Mouse (Mus musculus) ovary, adult 18-20 months (tissue): Measurements from ENCODE around the gene Nox4.

ENCODE experiments used
- DNase-seq: peaks from one replicate; pipeline ENCODE4 v3.0.0; 2022; ENCODE audit warnings: low spot score, mixed read lengths

Nox4 gene

DNA sequence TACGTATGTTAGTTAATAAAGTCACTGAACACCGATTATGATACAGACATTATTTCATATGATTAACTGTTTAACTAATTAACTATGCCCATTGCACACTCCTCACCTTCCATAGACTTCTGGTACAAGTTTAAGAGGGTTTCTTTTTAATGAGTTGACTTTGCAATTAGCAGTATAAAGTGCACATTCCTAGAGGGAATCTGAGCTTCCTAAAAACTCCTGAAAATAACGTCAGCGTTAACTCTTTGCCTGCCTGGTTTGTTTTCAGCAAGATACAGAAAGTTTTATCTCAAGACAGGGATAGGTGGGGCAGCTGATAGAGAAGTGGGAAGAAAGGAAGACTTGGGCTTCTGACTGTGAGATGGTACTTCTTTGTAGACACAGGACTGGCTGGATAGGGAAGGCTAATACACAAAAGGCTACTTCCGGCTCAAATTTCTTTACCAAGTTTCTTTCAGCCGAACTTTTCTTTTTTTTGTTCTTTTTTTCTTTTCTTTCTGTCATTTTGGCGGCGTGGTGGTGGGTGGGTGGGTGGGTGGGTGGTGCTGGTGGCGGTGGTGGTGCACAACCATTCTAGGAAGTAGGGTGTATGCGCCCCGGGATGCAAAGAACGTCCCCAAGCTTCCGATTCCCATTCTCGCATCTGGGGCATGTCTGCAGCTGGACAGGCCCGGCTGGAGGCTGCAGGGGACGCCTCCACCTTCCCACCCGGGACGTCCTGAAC, at the start of gene Nox4:
Gene Nox4, plus strand, starts transcription at position 241 of the 724 bp plus-strand sequence.
- no peak for DNase-seq

DNA sequence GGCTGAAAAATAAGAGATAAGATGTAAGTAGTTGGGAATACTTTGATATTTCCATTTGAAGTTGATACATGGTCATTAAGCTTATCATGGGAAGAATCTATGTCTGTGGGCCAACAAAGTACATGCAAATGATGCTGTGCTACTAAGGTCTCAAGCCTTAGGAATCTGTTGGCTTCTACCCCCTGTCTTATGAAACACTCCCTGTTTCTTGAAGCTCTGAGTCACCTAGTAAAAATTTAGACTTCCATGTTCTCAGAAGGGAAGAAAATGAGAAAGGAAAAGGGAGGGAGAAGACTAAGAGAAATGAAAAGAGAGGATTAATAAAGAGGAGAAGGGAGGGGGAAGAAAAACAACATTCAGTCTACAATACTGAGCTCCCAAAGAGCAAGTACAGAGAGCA, 41.1 kb upstream of the Nox4 start:
- DNase-seq = no peak

DNA sequence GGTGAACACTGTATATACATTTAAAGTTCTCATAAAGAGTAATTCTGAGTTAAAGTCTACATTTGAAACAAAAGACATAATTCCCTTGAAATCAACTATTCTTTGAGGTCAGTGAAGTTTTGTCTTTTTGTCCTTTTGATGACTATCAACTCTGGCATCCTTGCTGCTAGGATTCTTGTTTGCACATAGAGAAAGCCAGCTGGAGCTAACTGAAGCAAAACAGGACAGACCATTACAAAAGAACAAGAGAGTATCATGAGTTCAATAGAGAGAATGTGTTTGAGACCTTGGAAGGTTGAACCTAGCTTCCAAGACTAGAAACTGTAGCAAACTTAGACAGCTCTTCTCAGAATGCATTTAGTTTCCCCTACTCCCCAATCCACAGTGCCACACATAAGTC, 24.2 kb upstream of the Nox4 start:
- no peak for DNase-seq

DNA sequence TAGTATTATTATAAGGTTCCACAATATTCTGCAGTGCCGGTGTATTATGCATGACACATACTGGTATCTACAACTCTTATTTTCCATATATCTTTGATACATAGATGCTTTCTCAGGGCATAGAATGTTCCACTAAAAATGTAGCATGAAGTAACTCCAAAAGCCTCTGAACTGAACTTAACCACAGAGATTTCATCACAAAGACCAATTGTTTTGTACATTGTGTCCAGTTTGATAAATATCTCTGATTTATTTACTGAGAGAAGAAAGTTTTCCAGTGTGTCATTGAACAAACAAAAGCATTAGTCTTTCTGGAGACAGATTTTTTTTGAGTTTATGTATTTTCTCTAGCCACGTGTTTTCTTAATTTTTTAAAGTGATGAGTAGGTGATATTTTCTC, 23.1 kb upstream of the Nox4 start:
- DNase-seq = no peak

DNA sequence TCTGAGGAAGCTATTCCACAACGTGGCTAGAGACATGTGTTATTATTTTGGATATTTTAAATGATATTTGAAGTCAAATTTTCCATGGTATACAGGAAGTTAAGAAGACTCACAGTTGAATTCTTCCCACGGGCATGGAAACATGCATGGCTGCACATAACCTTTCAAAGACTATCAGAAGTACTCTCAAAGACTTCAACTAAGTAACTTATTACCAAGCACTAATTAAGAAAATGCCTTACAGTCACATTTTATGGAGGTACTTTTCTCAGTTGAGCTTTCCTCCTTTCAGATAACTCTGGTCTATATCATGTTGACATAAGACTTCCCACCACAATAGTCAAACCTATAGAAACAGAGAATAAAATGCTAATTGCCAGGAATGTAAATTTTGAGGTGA, 20.3 kb upstream of the Nox4 start:
- DNase-seq = no peak

DNA sequence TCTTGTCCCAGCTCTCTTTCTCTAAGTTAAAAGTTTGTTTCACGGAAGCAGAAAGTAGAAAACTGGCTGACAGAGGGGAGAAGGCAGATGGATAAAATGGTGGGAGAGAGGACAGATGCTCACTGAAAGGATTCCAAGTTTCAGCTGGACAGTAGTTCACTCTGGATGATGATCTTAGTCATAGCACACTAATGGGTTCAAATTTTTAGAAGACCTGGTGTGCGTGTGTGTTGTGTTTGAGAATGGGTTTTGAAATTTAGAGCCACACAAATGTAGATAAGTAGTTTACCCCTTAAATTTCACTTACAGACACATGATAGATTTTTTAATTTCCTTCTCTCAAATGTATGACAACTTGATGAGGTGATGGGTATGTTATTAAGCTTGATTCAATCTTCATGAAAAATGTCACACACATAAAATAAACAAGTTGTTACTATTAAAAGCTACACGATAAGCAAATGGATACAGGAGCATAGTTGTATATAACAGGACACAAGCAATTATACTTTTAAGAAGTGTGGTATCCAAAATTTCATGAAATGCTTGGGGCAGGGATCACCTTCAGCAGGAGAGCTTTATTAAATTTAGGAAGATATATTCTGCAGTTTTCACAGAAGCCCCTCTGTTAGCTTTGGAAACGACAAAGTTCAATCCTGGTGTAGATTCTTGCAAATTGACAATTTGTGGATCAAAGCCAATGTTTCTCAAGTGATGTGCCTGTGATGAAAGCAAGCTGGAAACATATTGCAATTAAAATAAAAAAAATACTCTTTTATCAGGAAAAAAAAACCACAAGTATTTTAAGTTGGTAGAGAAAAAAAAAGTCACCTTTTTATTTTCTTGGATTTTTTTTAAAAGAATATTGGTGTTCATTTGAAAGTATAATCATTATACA, 18.6 kb upstream of the Nox4 start:
- no peak for DNase-seq

DNA sequence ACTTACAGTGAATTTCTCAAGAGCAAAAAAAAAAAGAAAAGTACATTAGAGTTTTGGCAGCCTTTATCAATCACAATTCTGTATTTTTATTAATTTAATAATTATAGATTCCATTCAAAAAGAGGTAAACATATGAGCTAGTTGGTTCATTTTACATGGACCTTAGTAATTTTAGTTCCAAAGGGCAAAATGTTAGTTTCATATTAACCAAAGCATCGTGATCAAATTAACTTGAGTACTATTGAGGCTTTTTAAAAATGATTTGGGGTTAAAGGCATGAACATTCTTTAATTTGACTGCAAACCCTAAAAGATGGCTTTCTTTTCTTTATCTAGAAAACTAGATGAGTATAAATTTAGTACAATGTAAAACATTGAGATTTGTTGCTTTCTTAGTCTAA, 16.4 kb upstream of the Nox4 start:
- DNase-seq = no peak

DNA sequence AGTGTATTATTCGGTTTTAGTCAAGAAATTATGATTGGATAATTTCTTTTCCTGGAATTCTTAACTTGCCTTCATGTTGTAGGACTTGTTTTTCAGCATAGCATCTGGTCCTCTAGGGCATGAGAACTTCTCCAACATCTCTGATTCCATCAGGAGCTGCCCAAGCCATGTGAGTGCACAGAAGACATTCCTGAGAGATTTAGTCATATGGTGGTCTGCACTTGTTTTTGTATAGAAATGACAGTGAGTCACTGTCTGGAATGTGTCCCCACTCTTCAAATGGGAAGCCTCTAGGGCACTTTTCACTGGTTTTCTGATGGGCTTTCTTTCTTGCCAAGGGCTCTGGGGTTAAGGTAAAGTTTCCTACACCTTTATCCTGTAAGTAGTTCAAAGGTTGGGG, 4.8 kb upstream of the Nox4 start:
- no peak for DNase-seq

DNA sequence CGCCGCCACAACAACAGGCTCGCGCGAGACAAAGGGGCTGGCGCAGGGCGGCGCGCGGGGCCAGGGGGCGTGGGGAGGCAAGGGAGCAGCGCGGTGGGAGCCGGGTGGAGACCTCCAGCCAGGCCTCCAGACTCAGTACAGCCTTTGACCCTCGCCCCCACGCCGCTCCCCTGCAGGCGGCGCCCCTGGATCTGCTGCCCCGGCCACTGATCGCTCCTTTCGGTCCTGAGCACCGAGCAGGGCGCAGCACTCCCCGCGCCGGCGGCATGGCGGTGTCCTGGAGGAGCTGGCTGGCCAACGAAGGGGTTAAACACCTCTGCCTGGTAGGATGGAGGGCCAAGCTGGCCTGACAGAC, 661 bp downstream of the Nox4 start:
- peak; percentile 2 for DNase-seq

DNA sequence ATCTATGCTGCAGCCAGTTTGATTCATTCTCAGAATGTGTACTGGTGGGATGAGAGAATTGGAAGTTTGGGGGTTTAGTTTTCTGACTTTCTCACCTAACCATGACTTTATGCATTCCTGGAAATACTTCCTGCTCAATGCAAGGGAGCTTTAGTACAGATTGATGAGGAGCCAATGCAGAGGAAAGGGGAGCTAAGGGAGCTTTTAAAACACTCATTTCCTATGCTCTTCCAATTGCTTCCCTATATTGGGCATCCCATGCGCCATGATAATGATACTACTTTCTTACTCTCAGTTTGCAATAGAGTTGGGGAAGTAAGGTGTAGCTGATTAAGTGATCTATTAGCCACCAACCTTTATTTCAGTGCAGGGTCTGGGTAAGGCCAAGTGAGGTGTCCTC, 1.0 kb downstream of the Nox4 start:
- no peak for DNase-seq

DNA sequence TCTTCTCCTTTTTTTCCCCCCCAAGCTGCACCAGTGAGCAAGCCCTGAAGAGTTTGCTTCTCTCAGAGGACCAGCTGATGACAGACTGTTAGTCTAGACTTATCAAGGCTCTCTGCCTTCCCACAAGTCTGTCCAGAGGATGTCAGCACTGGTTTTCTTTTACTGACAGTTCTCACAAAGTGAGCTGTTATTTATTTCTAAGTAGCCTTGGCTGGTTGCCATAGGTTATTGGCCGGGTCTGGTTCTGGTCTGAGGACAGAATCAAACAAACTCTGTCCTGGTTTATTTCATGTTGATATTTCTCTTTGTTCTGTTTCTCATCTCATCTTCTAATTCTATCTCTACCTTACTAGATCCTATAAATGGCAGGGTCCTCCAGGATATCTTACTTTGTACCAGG, 2.0 kb downstream of the Nox4 start:
- no peak for DNase-seq

DNA sequence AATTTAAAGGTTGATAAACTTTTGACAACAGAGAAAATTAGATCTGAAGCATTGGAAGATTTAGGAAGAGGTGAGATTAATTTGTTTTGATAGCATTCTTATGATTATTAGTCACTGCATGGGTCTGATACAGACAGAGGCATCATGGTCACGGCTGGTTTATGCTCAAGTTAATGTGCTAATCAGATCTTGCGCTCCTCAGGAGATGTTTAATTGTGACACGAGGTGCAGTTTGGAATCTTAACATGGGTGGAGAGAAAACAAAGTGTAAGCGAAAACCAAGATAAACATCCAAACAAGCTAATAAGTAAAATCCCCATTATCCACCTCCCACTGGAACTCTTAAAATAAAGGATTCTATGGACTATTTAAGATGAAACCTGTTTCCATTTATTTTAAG, 6.2 kb downstream of the Nox4 start:
- no peak for DNase-seq

DNA sequence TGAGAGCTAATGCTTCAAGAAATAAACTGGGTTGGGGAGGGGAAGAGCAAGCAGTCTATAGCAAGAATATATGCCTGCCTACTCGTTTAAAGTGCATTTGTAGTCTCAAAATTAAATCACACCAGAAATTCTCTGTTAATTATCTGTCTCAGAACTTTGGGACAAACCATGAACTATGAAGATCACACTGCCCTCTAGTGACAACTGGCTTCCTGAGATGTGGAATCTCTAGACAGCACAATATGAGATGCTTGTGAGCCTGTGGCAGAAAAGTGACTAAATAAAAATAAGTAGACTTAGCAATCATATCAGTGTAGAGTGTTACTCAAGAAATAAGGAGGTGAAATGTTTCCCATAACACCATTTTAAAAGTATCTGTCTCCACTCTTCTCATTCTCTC, 31.3 kb downstream of the Nox4 start:
- no peak for DNase-seq

DNA sequence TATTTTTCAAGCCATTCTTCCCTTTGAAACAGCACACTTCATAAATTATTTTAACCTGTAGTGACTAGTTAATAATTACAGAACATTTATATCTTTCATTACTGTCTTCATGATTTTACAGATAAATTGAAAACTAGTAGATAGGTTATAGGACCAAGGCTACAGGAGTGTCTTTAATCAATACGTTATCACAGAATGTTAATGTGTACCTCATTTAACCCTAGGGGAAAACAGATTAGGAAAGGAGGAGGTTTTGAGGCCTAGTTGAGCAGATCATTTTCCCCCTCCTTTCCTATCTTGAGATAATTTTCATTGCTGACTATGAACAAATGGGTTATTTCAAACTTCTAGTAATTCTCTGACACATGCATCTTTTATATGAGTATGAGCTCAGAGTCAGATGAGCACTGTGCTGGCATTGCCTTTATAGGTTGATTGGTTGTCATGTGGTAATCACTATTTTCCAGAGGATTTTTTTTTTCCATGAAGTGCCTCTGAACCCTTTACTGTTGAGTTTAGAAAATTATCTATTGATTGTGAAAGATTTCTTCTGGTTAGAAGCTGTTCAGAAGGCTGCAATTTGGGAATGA, 57.9 kb downstream of the Nox4 start:
- DNase-seq = no peak

DNA sequence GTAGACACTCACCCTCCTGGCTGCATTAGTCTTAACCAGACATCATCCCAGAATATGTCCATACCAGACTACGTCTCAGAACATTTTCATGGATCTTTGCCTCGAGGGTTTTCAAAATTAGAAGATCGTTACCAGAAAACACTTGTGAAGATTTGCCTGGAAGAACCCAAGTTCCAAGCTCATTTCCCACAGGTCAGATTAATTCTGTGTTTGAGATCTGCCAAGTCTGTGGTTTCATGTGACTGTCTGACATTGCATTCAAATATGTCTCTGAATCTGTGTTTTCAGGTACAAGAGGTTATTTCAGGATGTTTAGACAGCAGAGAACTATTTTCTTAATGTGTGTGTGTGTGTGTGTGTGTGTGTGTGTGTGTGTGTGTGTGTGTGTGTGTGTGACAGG, 75.7 kb downstream of the Nox4 start:
- DNase-seq = no peak

DNA sequence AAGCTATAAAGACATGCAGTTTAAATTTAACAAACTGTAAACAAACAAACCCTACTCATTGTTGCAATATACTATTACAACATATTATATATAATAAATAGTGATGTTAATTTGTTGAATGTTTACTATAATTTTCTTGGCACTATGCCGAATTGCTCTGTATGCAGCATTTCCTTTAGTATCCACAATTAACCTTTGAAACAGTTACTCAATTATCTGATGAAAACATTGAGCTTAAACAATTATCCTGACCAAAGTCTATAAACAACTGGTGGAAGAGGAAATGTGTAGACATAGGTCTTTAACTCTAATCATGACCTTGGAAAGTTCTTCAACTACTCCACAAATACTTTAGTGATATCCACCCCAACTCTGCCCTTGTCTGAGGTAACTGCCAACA, 76.2 kb downstream of the Nox4 start:
- no peak for DNase-seq

DNA sequence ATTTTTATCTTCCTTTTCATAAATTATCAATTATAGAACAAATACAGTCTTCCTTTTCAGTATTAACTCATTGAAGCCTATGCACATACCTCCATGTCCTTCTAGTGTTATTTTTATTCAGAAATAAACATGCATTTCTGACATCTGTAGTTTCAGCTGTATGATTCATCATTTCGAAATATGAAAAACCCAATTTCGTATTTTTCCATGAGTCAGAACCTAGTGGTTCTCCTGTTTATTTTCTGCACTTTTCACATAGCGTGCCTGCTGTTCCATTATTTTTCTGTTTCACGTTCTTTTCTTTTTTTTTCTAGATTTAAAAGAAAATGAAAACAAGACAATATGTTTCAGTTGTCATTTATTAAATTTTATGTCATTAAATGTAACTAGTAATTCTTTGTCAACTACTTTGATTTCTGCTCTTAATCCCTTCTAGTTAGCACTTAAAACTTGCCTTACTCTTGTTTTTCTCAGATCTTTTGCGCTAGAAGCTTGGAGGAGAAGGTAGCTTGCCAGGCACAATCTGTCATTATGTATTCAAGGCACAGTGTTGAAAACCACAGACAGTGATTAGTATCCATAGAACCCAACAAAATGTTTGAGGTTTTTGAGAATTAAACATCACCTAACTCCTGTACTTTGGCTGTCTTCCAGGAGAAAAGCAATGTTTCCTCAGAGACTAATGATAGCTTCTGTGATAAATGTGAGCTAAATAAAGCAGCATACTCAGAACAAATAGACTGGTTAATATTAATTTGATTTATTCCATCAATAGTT, 85.1 kb downstream of the Nox4 start:
- DNase-seq = no peak

DNA sequence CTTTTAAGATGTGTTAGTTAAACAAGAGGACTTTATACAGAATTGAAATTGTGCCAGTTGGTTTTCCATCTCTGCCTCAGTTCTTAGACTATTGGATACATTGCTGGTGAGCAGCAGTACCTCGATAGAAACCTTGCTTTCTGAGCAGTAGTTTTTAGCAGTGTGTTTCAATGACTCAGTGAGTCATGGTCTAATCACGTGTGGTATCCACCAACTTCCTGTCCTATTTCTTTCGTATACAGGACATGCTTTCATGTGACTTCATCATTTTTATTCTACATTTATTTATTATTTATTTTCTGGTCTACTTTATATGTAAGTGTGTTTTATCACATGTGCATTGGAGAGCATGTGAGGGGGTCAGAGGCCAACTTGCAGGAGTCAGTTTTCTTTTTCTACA, 99.7 kb downstream of the Nox4 start:
- DNase-seq = no peak

DNA sequence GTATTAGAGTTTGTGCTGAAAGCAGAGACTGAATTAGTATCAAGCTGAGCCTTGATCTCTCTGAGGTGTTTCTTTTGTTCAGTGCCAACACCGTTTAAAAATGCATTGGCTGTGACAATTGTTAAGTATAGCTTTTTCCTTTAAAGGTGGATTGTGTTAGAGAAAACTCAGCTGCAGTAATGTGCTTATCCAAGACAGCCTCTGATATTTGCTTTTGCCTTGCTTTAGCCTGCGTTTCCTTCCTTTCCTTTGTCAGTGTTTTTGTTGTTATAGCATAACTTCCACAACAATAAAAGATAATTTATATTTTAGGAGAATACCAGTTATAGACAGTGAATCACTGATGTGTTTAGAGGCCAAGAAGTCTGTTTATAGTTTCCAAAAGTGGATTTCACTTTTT, 106.9 kb downstream of the Nox4 start:
- no peak for DNase-seq

DNA sequence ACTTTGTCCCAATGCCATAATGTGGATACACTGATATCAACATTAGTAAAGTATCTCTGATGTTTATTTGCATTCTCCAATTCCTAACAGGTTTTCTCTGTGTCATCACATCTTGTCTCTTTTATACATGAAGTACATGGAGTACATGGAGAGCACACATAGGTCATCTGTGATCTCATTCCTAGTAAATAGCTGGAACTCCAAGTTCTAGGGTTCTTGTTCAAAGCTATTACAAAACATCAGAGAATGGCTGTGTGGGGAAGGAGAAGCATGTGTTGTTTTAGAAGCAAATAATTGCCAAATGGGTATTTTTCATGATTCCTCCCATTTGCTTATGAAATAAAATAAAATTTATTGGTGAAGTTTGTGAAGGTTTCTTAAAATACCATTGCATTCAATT, 121.9 kb downstream of the Nox4 start:
- no peak for DNase-seq

DNA sequence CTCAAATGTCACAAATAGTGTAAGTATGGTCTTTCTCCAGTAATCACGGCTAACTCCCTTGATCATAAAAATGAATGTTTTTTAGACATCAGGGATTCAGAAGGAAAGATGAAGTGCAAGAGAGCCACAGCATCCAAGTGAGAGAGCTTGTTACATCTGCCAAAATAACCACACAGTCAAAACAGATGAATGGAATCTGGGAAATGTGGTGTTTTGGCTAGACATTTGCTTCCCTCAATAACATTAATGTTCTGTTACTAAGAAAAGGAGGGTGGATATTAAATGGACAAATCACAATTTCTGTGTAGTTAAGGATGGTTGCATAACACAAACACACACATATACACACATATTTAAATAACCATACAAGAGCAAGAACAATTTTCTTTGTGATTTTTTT, 123.2 kb downstream of the Nox4 start:
- no peak for DNase-seq

DNA sequence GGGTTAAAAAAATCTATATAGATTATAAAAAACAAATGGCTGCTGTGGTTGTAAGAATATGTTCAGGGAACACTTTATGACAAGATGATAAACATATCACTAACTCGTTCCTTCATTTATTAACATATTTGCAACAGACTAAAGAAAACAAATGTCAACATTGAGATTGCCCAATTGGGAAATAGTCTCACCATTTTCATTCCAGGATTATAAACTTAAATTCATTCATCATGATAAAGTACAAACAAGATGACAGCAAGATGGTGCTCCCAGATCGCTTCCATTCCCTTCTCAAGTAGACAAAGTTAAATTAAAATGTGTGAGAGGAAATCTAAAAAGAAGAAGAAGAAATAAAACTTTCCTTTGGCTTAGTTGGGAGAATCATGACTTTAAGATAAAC, 124.9 kb downstream of the Nox4 start:
- DNase-seq = no peak

DNA sequence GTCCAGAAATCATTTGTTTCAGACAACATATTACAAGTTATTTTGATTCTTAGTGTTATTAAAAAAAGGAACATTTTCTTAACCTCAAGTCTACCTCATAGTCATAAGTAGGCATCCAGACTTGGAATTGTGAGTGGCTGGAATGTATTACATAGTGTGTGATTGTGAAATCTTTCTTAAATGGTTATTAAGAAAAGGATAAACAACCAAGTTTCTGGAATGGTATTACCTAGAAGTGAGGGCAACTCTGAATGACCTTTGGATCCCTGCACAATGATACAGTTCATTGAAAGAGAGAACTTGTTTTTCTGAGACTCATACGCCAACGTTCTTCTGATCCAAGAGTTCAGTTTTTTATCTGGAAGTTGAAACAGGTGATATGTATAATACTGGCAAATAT, 125.4 kb downstream of the Nox4 start:
- DNase-seq = no peak
